Mouse (Mus musculus): ENCODE results near the gene Pcgf1. TPM values are rescaled to one million over a fixed set of nuclear protein-coding genes. Genes with fewer than 3 reads are reported as not detected.

Gene Pcgf1
- polyA plus RNA-seq, 1 experiment: 40.8 TPM

DNA sequence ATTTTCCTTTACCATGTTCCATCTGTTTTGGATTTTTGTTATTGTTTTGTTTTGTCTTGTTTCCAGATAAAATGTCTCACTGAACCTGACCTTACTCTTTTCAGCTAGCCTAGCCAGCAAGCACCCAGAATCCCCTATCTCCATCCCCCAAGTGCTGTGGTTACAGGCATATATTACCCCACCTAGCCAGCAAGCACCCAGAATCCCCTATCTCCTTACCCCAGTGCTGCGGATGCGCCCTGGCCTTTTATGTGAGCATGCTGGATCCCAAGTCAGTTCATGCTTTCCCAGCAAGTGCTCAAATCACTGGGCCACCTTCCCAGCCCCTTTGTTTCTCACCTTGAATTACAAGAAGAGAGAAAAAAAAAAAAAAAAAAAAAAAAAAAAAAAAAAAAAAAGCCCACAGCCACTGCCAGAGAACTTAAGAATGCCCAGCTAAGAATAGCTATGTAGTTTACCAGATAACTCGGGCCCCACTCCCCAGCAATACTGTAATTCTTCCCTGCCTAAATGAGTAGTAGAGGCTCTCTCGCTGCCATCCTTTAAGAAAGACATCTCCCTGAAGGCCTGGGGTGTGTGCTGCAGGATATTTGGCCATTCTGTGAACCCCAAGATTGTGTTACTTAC is 34.0 kb downstream of the Pcgf1 start:
- TF ChIP-seq CTCF (IDR thresholded peaks at IDR 0.05; ENCODE audit: control insufficient read depth, insufficient read depth, low read length): no peak
- no peak for TF ChIP-seq POLR2A (IDR thresholded peaks at IDR 0.05; ENCODE audit: borderline replicate concordance, control insufficient read depth, low read depth, low read length)
- Histone ChIP-seq H3K27ac (ENCODE audit: control insufficient read depth, insufficient read depth, low read depth, low read length, poor library complexity) (no peak overlapping the region), H3K4me1 (ENCODE audit: control insufficient read depth, insufficient read depth, low read length) (peaks cover 2% of the 10 kb centered on the region; the same call in 1 of the 2 replicates), H3K4me3 (replicated peaks; ENCODE audit: control insufficient read depth, low read depth, low read length) (no peak overlapping the region)
- 62% methylated on average over 4 of the region's 4 CpGs for WGBS

DNA sequence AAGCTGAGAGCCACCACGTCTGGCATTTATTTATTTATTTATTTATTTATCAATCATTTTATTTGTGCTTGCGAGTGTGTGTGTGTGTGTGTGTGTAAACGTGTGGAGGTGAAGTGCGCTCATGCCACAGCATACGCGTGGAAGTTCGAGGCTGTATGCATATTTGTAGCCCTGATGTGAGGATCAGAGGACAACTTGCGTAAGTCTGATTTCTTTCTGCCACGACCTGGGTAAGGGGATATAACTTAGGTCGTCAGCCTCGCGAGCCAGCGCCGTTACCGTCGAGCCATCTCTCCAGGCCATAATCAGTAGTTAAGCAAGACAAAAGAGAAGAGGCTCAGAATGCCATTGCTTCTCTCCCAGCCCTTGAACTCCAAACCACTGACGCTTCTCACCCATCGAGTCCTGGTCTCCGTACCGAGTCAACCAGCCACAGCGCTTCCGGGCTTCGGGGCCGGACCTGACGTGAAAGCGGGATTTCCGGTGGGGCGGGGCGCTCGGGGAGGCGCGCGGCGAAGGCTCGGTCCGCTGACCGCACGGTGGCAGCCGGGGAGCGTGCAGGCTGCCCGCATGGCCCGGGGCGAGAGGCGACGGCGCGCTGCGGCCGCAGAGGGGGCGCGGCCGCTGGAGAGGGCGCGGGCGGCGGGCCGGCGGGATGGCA is 37.5 kb downstream of the Pcgf1 start, which contains the start of gene Mogs:
Gene Mogs, plus strand, starts transcription at position 486 of the 661 bp plus-strand sequence.
- peak; percentile 96 for TF ChIP-seq POLR2A (IDR thresholded peaks at IDR 0.05; ENCODE audit: borderline replicate concordance, control insufficient read depth, low read depth, low read length)
- TF ChIP-seq CTCF (IDR thresholded peaks at IDR 0.05; ENCODE audit: control insufficient read depth, insufficient read depth, low read length): peak; percentile 48
- Histone ChIP-seq H3K27ac (ENCODE audit: control insufficient read depth, insufficient read depth, low read depth, low read length, poor library complexity) (peak within 1 kb of the TSS; percentile 81), H3K4me3 (replicated peaks; ENCODE audit: control insufficient read depth, low read depth, low read length) (peak within 1 kb of the TSS; percentile 84), H3K4me1 (ENCODE audit: control insufficient read depth, insufficient read depth, low read length) (peaks cover 6% of the 10 kb centered on the region; the same call in 1 of the 2 replicates)
- WGBS: under 1% methylated on average over 55 of the region's 58 CpGs

DNA sequence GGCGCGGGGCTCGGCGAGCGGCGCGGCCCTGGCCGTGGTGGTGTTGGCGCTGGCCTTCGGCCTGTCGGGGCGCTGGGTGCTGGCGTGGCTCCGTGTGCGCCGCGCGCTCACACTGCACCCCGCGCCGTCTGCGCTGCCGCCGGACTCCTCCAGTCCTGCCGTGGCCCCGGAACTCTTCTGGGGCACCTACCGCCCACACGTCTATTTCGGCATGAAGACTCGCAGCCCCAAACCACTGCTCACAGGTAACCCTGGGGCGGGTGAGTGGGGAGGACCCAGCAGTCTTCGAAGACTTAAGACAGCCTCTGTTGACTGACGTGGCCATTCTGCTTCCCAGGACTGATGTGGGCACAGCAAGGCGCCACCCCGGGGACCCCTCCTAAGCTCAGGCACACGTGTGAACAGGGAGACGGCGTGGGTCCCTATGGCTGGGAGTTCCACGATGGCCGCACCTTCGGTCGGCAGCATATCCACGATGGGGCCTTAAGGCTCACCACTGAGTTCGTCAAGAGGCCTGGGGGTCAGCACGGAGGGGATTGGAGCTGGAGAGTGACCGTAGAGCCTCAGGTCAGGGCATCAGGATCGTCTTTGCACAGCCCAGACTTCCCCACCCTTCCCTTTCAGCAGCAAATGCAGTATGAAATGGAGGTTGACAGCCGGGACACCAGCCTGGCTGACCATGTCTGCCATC is 38.2 kb downstream of the Pcgf1 start:
- no peak for TF ChIP-seq POLR2A (IDR thresholded peaks at IDR 0.05; ENCODE audit: borderline replicate concordance, control insufficient read depth, low read depth, low read length)
- no peak for TF ChIP-seq CTCF (IDR thresholded peaks at IDR 0.05; ENCODE audit: control insufficient read depth, insufficient read depth, low read length)
- H3K4me3 ChIP-seq (replicated peaks; ENCODE audit: control insufficient read depth, low read depth, low read length): peak overlapping the region; percentile 84
- H3K4me1 ChIP-seq (ENCODE audit: control insufficient read depth, insufficient read depth, low read length): peaks cover 6% of the 10 kb centered on the region; the same call in 1 of the 2 replicates
- WGBS: 1% methylated on average over 44 of the region's 48 CpGs
- H3K27ac ChIP-seq (ENCODE audit: control insufficient read depth, insufficient read depth, low read depth, low read length, poor library complexity): peak overlapping the region; percentile 81

DNA sequence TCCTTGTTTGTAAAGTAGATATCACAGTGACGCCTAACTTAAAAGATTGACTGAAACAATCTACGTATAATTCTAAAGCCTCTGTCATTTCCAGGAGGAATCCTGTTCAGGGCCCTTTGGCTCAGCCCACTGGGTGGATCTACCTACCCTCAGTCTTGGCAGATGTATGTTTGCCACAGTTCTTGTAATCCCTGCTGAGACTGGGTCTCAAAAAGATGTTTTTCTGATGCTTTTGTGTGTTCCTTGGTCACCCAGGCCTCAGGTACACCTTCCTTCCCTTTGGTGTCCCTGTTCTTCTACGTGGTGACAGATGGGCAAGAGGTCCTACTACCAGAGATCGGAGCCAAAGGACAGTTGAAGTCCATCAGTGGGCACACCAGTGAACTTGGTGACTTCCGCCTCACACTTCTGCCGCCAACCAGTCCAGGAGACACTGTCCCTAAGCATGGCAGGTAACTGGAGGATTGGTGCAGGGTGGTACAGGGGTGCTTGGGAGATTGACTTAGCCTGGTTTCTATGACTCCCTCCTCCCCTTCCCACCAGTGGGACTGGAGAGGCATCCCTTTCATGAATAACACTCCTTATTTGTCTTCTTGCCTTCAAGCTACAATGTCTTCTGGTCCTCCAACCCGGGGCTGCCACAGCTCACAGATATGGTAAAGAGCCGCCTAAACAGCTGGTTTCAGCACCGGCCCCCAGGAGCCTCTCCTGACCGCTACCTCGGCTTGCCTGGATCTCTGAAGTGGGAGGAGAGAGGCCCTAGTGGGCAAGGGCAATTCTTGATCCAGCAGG is 38.9 kb downstream of the Pcgf1 start:
- no peak overlapping the region for H3K27ac ChIP-seq (ENCODE audit: control insufficient read depth, insufficient read depth, low read depth, low read length, poor library complexity)
- H3K4me3 ChIP-seq (replicated peaks; ENCODE audit: control insufficient read depth, low read depth, low read length): peak overlapping the region; percentile 84
- H3K4me1 ChIP-seq (ENCODE audit: control insufficient read depth, insufficient read depth, low read length): peaks cover 6% of the 10 kb centered on the region; the same call in 1 of the 2 replicates
- TF ChIP-seq POLR2A (IDR thresholded peaks at IDR 0.05; ENCODE audit: borderline replicate concordance, control insufficient read depth, low read depth, low read length) (no peak), CTCF (IDR thresholded peaks at IDR 0.05; ENCODE audit: control insufficient read depth, insufficient read depth, low read length) (no peak)
- WGBS: 77% methylated on average over 11 of the region's 11 CpGs

DNA sequence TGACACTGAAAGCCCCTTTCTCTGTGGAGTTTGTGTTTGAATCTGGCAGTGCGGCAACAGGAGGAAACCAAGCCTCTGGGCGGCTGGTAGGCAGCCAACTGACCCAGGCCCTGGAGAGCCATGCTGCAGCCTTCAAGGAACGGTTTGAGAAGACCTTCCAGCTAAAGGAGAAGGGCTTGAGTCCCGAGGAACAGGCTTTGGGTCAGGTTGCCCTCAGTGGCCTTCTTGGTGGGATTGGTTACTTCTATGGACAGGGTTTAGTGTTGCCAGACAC is 39.4 kb downstream of the Pcgf1 start:
- H3K4me1 ChIP-seq (ENCODE audit: control insufficient read depth, insufficient read depth, low read length): peaks cover 6% of the 10 kb centered on the region; the same call in 1 of the 2 replicates
- no peak overlapping the region for H3K27ac ChIP-seq (ENCODE audit: control insufficient read depth, insufficient read depth, low read depth, low read length, poor library complexity)
- TF ChIP-seq CTCF (IDR thresholded peaks at IDR 0.05; ENCODE audit: control insufficient read depth, insufficient read depth, low read length) (no peak), POLR2A (IDR thresholded peaks at IDR 0.05; ENCODE audit: borderline replicate concordance, control insufficient read depth, low read depth, low read length) (no peak)
- H3K4me3 ChIP-seq (replicated peaks; ENCODE audit: control insufficient read depth, low read depth, low read length): no peak overlapping the region
- WGBS: 79% methylated on average over 4 of the region's 4 CpGs

DNA sequence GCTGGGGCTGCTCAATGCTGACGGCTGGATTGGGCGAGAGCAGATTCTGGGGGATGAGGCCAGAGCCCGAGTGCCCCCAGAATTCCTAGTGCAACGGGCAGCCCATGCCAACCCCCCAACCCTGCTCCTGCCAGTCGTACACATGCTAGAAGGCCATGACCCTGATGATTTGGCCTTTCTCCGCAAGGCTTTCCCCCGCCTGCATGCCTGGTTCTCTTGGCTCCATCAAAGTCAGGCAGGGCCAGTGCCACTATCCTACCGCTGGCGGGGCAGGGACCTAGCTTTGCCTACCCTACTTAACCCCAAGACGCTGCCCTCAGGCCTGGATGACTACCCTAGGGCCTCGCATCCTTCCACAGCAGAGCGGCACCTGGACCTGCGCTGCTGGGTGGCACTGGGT is 39.9 kb downstream of the Pcgf1 start:
- TF ChIP-seq CTCF (IDR thresholded peaks at IDR 0.05; ENCODE audit: control insufficient read depth, insufficient read depth, low read length) (no peak), POLR2A (IDR thresholded peaks at IDR 0.05; ENCODE audit: borderline replicate concordance, control insufficient read depth, low read depth, low read length) (no peak)
- 91% methylated on average over 13 of the region's 13 CpGs for WGBS
- Histone ChIP-seq H3K4me3 (replicated peaks; ENCODE audit: control insufficient read depth, low read depth, low read length) (no peak overlapping the region), H3K4me1 (ENCODE audit: control insufficient read depth, insufficient read depth, low read length) (peaks cover 6% of the 10 kb centered on the region; the same call in 1 of the 2 replicates), H3K27ac (ENCODE audit: control insufficient read depth, insufficient read depth, low read depth, low read length, poor library complexity) (no peak overlapping the region)

DNA sequence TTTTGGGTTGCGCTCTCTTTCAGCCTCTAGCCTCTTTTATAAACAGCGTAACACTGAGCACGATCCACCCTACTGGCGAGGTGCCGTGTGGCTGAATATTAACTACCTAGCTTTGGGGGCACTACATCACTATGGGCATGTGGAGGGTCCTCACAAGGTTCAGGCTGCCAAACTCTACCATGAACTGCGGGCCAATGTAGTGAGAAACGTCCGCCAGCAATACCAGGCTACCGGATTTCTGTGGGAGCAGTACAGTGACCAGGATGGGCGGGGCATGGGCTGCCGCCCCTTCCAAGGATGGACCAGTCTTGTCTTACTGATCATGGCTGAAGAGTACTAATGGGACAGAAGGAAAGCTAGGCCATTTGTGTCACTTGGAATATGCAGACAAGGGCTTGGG is 40.7 kb downstream of the Pcgf1 start:
- H3K4me3 ChIP-seq (replicated peaks; ENCODE audit: control insufficient read depth, low read depth, low read length): no peak overlapping the region
- H3K27ac ChIP-seq (ENCODE audit: control insufficient read depth, insufficient read depth, low read depth, low read length, poor library complexity): no peak overlapping the region
- WGBS: 89% methylated on average over 11 of the region's 11 CpGs
- peaks cover 6% of the 10 kb centered on the region; the same call in 1 of the 2 replicates for H3K4me1 ChIP-seq (ENCODE audit: control insufficient read depth, insufficient read depth, low read length)
- TF ChIP-seq POLR2A (IDR thresholded peaks at IDR 0.05; ENCODE audit: borderline replicate concordance, control insufficient read depth, low read depth, low read length) (no peak), CTCF (IDR thresholded peaks at IDR 0.05; ENCODE audit: control insufficient read depth, insufficient read depth, low read length) (no peak)

Measured in bone marrow, adult 2 months (tissue).